Mouse (Mus musculus) C2C12 (cell line): Measurements from ENCODE around the gene Prr15l. TPM values are rescaled to one million over a fixed set of nuclear protein-coding genes. Genes with fewer than 3 reads are reported as not detected.

ENCODE experiments used
- H3K27me3 ChIP-seq: one replicate; pipeline ENCODE4 v1.6.1; 2011; ENCODE audit not compliant: control insufficient read depth, insufficient read depth, insufficient read length
- H3K36me3 ChIP-seq: one replicate; pipeline ENCODE4 v1.6.1; 2011; ENCODE audit not compliant: control insufficient read depth, insufficient read depth
- H3K4me3 ChIP-seq: one replicate; pipeline ENCODE4 v1.5.1; 2011; ENCODE audit warnings: mild to moderate bottlenecking, control low read depth; ENCODE audit not compliant: poor library complexity, insufficient read depth, severe bottlenecking
- H3K79me2 ChIP-seq: one replicate; pipeline ENCODE4 v1.6.1; 2011; ENCODE audit not compliant: control insufficient read depth, insufficient read depth
- H3K79me3 ChIP-seq: one replicate; pipeline ENCODE4 v1.6.1; 2011; ENCODE audit warnings: low read depth, control low read depth
- H3ac ChIP-seq: one replicate; pipeline ENCODE3; 2011; ENCODE audit warnings: low read depth; ENCODE audit not compliant: control insufficient read depth, insufficient read length
- CEBPB ChIP-seq: IDR thresholded peaks from one replicate; pipeline ENCODE4 v1.6.1; 2011; ENCODE audit warnings: low read depth, mild to moderate bottlenecking, control low read depth, moderate library complexity
- CTCF ChIP-seq: IDR thresholded peaks from one replicate; pipeline ENCODE4 v1.5.1; 2011; ENCODE audit not compliant: control insufficient read depth, insufficient read depth, insufficient read length
- FOSL1 ChIP-seq: IDR thresholded peaks from one replicate; pipeline ENCODE4 v1.8.0; 2011; ENCODE audit warnings: mild to moderate bottlenecking, low read length; ENCODE audit not compliant: poor library complexity, insufficient read depth, severe bottlenecking
- MAX ChIP-seq: IDR thresholded peaks from one replicate; pipeline ENCODE4 v1.6.1; 2011; ENCODE audit warnings: mild to moderate bottlenecking, control low read depth
- MYOD1 ChIP-seq: IDR thresholded peaks from one replicate; pipeline ENCODE4 v1.6.1; 2011; ENCODE audit warnings: low read depth; ENCODE audit not compliant: control insufficient read depth, insufficient read length
- MYOG ChIP-seq: IDR thresholded peaks from one replicate; pipeline ENCODE4 v1.6.1; 2011; ENCODE audit not compliant: control insufficient read depth, insufficient read length; ENCODE audit errors: extremely low read depth
- USF1 ChIP-seq: IDR thresholded peaks from one replicate; pipeline ENCODE4 v1.6.1; 2011; ENCODE audit warnings: low read depth, mild to moderate bottlenecking, control low read depth, moderate library complexity
- polyA plus RNA-seq: library from polyadenylated mRNA; unstranded; fragments of >200 nt; fragmentation: generic; extraction: Trizol; gene quantifications from one replicate; pipeline ENCODE4 v1.2.1, GENCODE M21; 2012; ENCODE audit warnings: missing spikeins

The Prr15l gene
- polyA plus RNA-seq, 1 experiment = 0.01 TPM

GRCm38 (mm10) chr11:96957061-96957805, 29.3 kb downstream of the Prr15l start:
- Histone ChIP-seq H3K36me3 (peaks cover 72% of the 10 kb centered on the region), H3ac (no peak overlapping the region), H3K27me3 (no peaks in the 10 kb centered on the region), H3K79me2 (no peaks in the 10 kb centered on the region), H3K79me3 (no peaks in the 10 kb centered on the region), H3K4me3 (no peak overlapping the region)
- TF ChIP-seq CTCF = no peak
- TF ChIP-seq MYOG = no peak
- TF ChIP-seq CEBPB = no peak
- TF ChIP-seq USF1 = no peak
- TF ChIP-seq FOSL1 = no peak
- no peak for TF ChIP-seq MYOD1
- no peak for TF ChIP-seq MAX

- H3K4me3 ChIP-seq = no peak overlapping the region
- peaks cover 24% of the 10 kb centered on the region for H3K79me2 ChIP-seq
- H3K27me3 ChIP-seq = no peaks in the 10 kb centered on the region
- no peak overlapping the region for H3ac ChIP-seq
- peaks cover 36% of the 10 kb centered on the region for H3K36me3 ChIP-seq
- TF ChIP-seq CTCF (peak; percentile 71), USF1 (no peak)
- peaks cover 9% of the 10 kb centered on the region for H3K79me3 ChIP-seq
Measured at GRCm38 (mm10) chr11:96963580-96963979, 35.7 kb downstream of the Prr15l start.

GRCm38 (mm10) chr11:96966172-96966571, 38.3 kb downstream of the Prr15l start:
- H3K79me2 ChIP-seq = peaks cover 46% of the 10 kb centered on the region
- H3K4me3 ChIP-seq = no peak overlapping the region
- H3K27me3 ChIP-seq = no peaks in the 10 kb centered on the region
- H3ac ChIP-seq = no peak overlapping the region
- H3K79me3 ChIP-seq = peaks cover 21% of the 10 kb centered on the region
- peaks cover 12% of the 10 kb centered on the region for H3K36me3 ChIP-seq
- TF ChIP-seq USF1 = no peak
- no peak for TF ChIP-seq CEBPB
- no peak for TF ChIP-seq CTCF
- TF ChIP-seq FOSL1 = no peak
- TF ChIP-seq MYOD1 = no peak
- no peak for TF ChIP-seq MAX
- TF ChIP-seq MYOG = no peak

GRCm38 (mm10) chr11:96966914-96967543, 39.1 kb downstream of the Prr15l start:
- Histone ChIP-seq H3K4me3 (no peak overlapping the region), H3K79me2 (peaks cover 54% of the 10 kb centered on the region), H3K36me3 (peaks cover 10% of the 10 kb centered on the region), H3ac (no peak overlapping the region), H3K79me3 (peaks cover 28% of the 10 kb centered on the region), H3K27me3 (no peaks in the 10 kb centered on the region)
- TF ChIP-seq MAX = no peak
- peak; percentile 83 for TF ChIP-seq CEBPB

GRCm38 (mm10) chr11:96967544-96968269, 39.8 kb downstream of the Prr15l start:
- peaks cover 32% of the 10 kb centered on the region for H3K79me3 ChIP-seq
- peaks cover 5% of the 10 kb centered on the region for H3K36me3 ChIP-seq
- H3K79me2 ChIP-seq = peaks cover 61% of the 10 kb centered on the region
- TF ChIP-seq CEBPB = no peak
- TF ChIP-seq MAX = no peak
- TF ChIP-seq MYOG = no peak
- no peak for TF ChIP-seq FOSL1
- no peak for TF ChIP-seq MYOD1
- no peaks in the 10 kb centered on the region for H3K27me3 ChIP-seq
- peak overlapping the region; percentile 41 for H3ac ChIP-seq
- H3K4me3 ChIP-seq = no peak overlapping the region

- no peaks in the 10 kb centered on the region for H3K27me3 ChIP-seq
- peaks cover 36% of the 10 kb centered on the region for H3K79me3 ChIP-seq
- no peak for TF ChIP-seq MYOG
- TF ChIP-seq MAX = no peak
- no peak for TF ChIP-seq USF1
- TF ChIP-seq FOSL1 = no peak
- TF ChIP-seq MYOD1 = no peak
- TF ChIP-seq CEBPB = no peak
- no peak for TF ChIP-seq CTCF
- H3K79me2 ChIP-seq = peaks cover 67% of the 10 kb centered on the region
- H3K36me3 ChIP-seq = no peaks in the 10 kb centered on the region
- H3ac ChIP-seq = no peak overlapping the region
- no peak overlapping the region for H3K4me3 ChIP-seq
Measured at GRCm38 (mm10) chr11:96968476-96968875, 40.6 kb downstream of the Prr15l start.
